Mouse (Mus musculus) neural tube, embryonic 12.5 days (tissue): Measurements from ENCODE around the gene Zdhhc19. TPM values are rescaled to one million over a fixed set of nuclear protein-coding genes. Genes with fewer than 3 reads are reported as not detected.

Source experiments
- ATAC-seq: fragments of 200-750 bp; cut with Nextera tagmentation; 2 replicates; pipeline ENCODE4 v1.8.0; 2017; ENCODE audit warnings: low read depth, mild to moderate bottlenecking, moderate TSS enrichment, moderate library complexity; ENCODE audit not compliant: low FRiP score
- H3K27ac ChIP-seq: fragments of 300-500 bp; sonication (generic); 2 replicates; pipeline ENCODE4 v1.5.1; 2016
- H3K27me3 ChIP-seq: fragments of 300-500 bp; sonication (generic); replicated peaks from 2 replicates; pipeline ENCODE4 v1.6.1; 2016; ENCODE audit warnings: mild to moderate bottlenecking
- H3K36me3 ChIP-seq: fragments of 300-500 bp; sonication (generic); 2 replicates; pipeline ENCODE4 v1.6.1; 2016; ENCODE audit warnings: mild to moderate bottlenecking
- H3K4me1 ChIP-seq: fragments of 300-500 bp; sonication (generic); 2 replicates; pipeline ENCODE4 v1.6.1; 2016
- H3K4me2 ChIP-seq: fragments of 300-500 bp; sonication (generic); replicated peaks from 2 replicates; pipeline ENCODE4 v1.6.1; 2016; ENCODE audit warnings: mild to moderate bottlenecking
- H3K4me3 ChIP-seq: fragments of 300-500 bp; sonication (generic); 2 replicates; pipeline ENCODE4 v1.5.1; 2016
- H3K9ac ChIP-seq: fragments of 300-500 bp; sonication (generic); 2 replicates; pipeline ENCODE4 v1.6.1; 2016; ENCODE audit warnings: mild to moderate bottlenecking
- H3K9me3 ChIP-seq: fragments of 300-500 bp; sonication (generic); 2 replicates; pipeline ENCODE4 v1.6.1; 2016; ENCODE audit warnings: mild to moderate bottlenecking
- WGBS: fragments of 180-500 bp; shearing (Covaris S2); methylation state at CpG from one replicate; pipeline ENCODE4 v1.1.7; 2016; 5-methylcytosine and 5-hydroxymethylcytosine counted together
- polyA plus RNA-seq: library from polyadenylated mRNA; unstranded; fragments of >200 nt; fragmentation: Nextera tagmentation; extraction: Ambion mirVana; gene quantifications from 2 replicates; pipeline ENCODE4 v1.2.1, GENCODE M21; 2016

Zdhhc19 gene
- polyA plus RNA-seq, 1 experiment from 2014 or later: not detected

- ATAC-seq: no peak
These were observed 113.3 kb downstream of the Zdhhc19 start for GRCm38 (mm10) chr16:32609401-32609779.

DNA sequence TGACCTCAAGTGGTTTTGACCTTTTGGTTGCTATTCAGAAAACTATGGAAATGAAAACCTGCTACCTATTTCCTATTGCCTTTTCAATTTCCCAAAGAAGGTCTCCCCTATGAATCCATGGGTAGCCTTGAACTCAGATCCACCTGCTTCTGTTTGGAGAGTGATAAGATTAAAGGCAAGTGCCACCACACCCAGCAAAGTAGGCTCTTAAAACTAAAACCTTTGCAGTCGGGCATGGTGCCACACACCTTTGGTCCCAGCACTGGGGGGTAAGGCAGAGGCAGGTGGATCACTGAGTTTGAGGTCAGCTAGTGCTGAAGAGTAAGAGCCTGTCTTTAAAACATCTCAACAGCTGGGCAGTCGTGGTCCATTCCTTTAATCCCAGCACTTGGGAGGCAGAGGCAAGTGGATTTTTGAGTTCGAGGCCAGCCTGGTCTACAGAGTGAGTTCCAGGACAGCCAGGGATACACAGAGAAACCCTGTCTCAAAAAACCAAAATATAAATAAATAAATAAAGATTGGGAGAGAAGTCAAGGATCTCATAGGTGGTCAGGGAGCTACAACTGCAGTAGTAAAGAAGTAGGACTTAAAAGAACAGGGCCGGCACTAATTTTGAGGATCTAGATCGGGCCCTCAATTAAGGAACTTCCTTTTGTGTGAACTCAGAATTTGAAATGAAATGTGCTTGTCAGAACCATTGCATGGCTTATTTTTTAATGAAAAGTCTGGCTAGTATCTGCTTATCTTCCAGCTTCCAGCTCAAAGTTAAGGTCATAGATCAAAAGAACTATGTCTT is 114.6 kb downstream of the Zdhhc19 start:
- Histone ChIP-seq H3K9me3 (no peaks in the 10 kb centered on the region), H3K4me3 (peak overlapping the region; percentile 76; the same call in 1 of the 2 replicates), H3K27me3 (no peaks in the 10 kb centered on the region), H3K4me1 (peaks cover 9% of the 10 kb centered on the region), H3K27ac (no peak overlapping the region), H3K36me3 (peaks cover 11% of the 10 kb centered on the region), H3K9ac (no peak overlapping the region), H3K4me2 (peak overlapping the region; percentile 70)
- 80% methylated on average over 5 of the region's 5 CpGs for WGBS
- no peak for ATAC-seq

More at GRCm38 (mm10) chr16:32609401-32609779, 113.3 kb downstream of the Zdhhc19 start:
- peak overlapping the region; percentile 71 for H3K9ac ChIP-seq
- H3K36me3 ChIP-seq: peaks cover under 1% of the 10 kb centered on the region
- H3K4me3 ChIP-seq: peak overlapping the region; percentile 76
- H3K27me3 ChIP-seq: no peaks in the 10 kb centered on the region
- H3K9me3 ChIP-seq: no peaks in the 10 kb centered on the region
- peak overlapping the region; percentile 79; the same call in 1 of the 2 replicates for H3K27ac ChIP-seq
- H3K4me1 ChIP-seq: peaks cover 9% of the 10 kb centered on the region
- peak overlapping the region; percentile 70 for H3K4me2 ChIP-seq
- under 1% methylated on average over 14 of the region's 14 CpGs for WGBS

Other genes with a start within 250 kb of the Zdhhc19 start
- gene Fbxo45, start 249.1 kb upstream of the Zdhhc19 start, polyA plus RNA-seq: 28.1 and 31.0 TPM in 2 replicates
- 16.2 and 16.3 TPM in 2 replicates for gene Wdr53, start 249.0 kb upstream of the Zdhhc19 start, polyA plus RNA-seq
- gene Smco1, start 224.8 kb upstream of the Zdhhc19 start, polyA plus RNA-seq: not detected in 2 replicates
- gene Rnf168, start 218.8 kb upstream of the Zdhhc19 start, polyA plus RNA-seq: 27.2 and 31.9 TPM in 2 replicates
- gene Ubxn7, start 164.0 kb upstream of the Zdhhc19 start, polyA plus RNA-seq: 29.3 and 32.5 TPM in 2 replicates
- not detected in 2 replicates for gene Tm4sf19, start 95.8 kb upstream of the Zdhhc19 start, polyA plus RNA-seq
- 29.5 and 29.9 TPM in 2 replicates for gene Tctex1d2, start 76.6 kb upstream of the Zdhhc19 start, polyA plus RNA-seq
- gene Pcyt1a, start 65.3 kb upstream of the Zdhhc19 start, polyA plus RNA-seq: 41.1 and 42.2 TPM in 2 replicates
- 0.22 and 0.27 TPM in 2 replicates for gene Slc51a, start 8.4 kb upstream of the Zdhhc19 start, polyA plus RNA-seq
- gene Tfrc, start 112.7 kb downstream of the Zdhhc19 start, polyA plus RNA-seq: 48.6 and 48.8 TPM in 2 replicates
- gene Tnk2, start 147.6 kb downstream of the Zdhhc19 start, polyA plus RNA-seq: 12.5 and 12.9 TPM in 2 replicates
- gene Muc4, start 239.6 kb downstream of the Zdhhc19 start, polyA plus RNA-seq: 0.10 TPM in 1 of 2 replicates, not detected in the other